Mouse (Mus musculus): ENCODE results near the gene Gm3371. TPM values are rescaled to one million over a fixed set of nuclear protein-coding genes. Genes with fewer than 3 reads are reported as not detected.

Gene Gm3371
- polyA plus RNA-seq (2015; fragmentation: Nextera tagmentation; extraction: Ambion mirVana) = not detected in 2 replicates

DNA sequence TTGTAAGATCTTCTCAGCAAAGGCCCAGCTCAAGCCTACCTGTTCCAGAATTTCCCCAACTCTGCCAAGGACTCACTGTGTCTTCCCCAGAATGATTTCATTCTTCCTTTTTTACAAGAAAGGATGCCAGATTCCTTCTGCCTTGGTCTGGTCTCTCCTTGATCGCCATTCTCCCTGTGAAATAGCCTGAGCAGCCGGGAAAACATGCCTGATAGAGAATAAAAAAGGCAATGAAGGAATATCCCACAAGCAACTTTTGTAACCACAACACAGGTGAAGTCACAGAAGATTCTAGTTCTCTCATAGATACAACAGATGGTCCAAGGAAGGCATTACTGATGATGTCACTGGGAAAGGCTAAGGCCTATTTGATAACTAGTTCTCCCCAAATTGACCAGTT is at the start of gene Gm3371:
Gene Gm3371, minus strand, starts transcription at position 101 of the 400 bp plus-strand sequence.

GRCm38 (mm10) chr14:44433335-44433734 is 22.8 kb upstream of the Gm3371 start, which contains the start of gene Gm8232:
TSS of gene Gm8232 (plus strand) at chr14:44433635.

DNA sequence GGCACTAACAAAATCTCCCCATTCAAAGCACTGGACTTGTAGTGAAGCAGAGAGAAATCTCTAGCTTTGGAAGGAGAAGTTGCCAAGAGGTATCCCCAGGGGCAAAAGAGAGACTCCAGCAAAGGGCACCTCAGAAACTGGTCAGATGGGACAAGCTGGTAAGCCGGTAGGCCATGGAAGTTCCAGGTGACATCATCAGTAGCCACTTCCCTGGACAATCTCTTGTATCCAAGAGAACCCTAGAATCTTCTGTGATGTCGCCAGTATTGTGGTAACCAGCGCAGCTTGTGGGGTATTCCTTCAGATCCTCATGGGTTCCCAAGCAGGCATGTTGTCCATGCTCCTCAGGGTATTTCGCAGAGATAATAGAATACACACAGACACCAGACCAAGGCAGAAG is 45.4 kb downstream of the Gm3371 start, which contains the start of gene Gm8229:
Gene Gm8229, plus strand, starts transcription at position 301 of the 400 bp plus-strand sequence.

Other genes with a start within 250 kb of the Gm3371 start
- not detected in 2 replicates for gene Gm8212, start 213.0 kb downstream of the Gm3371 start, polyA plus RNA-seq (2015; fragmentation: Nextera tagmentation; extraction: Ambion mirVana)
- gene 4930503E14Rik, start 197.4 kb downstream of the Gm3371 start, polyA plus RNA-seq (2015; fragmentation: Nextera tagmentation; extraction: Ambion mirVana) = not detected in 2 replicates
- not detected in 2 replicates for gene Gm8220, start 125.1 kb downstream of the Gm3371 start, polyA plus RNA-seq (2015; fragmentation: Nextera tagmentation; extraction: Ambion mirVana)
- not detected in 2 replicates for gene Gm5930, start 72.1 kb downstream of the Gm3371 start, polyA plus RNA-seq (2015; fragmentation: Nextera tagmentation; extraction: Ambion mirVana)
- not detected in 2 replicates for gene Gm8229, start 45.3 kb downstream of the Gm3371 start, polyA plus RNA-seq (2015; fragmentation: Nextera tagmentation; extraction: Ambion mirVana)
- gene Gm8232, start 22.9 kb upstream of the Gm3371 start, polyA plus RNA-seq (2015; fragmentation: Nextera tagmentation; extraction: Ambion mirVana) = not detected in 2 replicates
- not detected in 2 replicates for gene BC061237, start 81.8 kb upstream of the Gm3371 start, polyA plus RNA-seq (2015; fragmentation: Nextera tagmentation; extraction: Ambion mirVana)
- gene Gm17093, start 107.6 kb upstream of the Gm3371 start, polyA plus RNA-seq (2015; fragmentation: Nextera tagmentation; extraction: Ambion mirVana) = not detected in 2 replicates
- gene Gm8247, start 172.5 kb upstream of the Gm3371 start, polyA plus RNA-seq (2015; fragmentation: Nextera tagmentation; extraction: Ambion mirVana) = not detected in 2 replicates
- gene Gm5624, start 217.2 kb upstream of the Gm3371 start, polyA plus RNA-seq (2015; fragmentation: Nextera tagmentation; extraction: Ambion mirVana) = not detected in 2 replicates

Data from skeletal muscle tissue, postnatal 0 days (tissue).